Mouse (Mus musculus) embryo, embryonic 11 days (tissue): Measurements from ENCODE around the gene Gm10320.
A peak's percentile ranks its signal among the peaks of the same experiment; 100 is the strongest.

ENCODE experiments used
- DNase-seq: peaks from one replicate; pipeline ENCODE4 v3.0.0-alpha.2; 2015

The Gm10320 gene

DNA sequence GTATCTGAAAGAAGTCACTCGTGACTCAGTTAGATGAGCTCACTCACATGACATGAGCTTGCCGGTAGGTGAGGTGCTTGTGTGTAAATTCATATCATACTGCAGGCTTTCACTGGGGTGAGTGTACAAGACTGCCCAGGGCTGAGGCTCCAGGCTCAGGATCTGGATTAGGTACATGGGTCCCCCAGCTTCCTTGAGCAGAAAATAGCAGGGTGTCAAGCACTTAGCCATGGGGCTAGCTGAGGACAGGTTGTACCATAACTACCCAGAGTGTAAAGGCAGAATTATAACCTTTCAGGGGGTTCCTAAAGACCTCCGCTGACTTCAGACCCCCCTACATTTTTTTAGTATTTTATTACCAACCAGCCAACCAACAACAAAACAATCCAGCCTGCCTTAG is at the start of gene Gm10320:
Gene Gm10320 (minus strand): TSS at position 93 of the 400 bp plus-strand sequence.
- no peak for DNase-seq

GRCm38 (mm10) chr13:98541601-98542000 is 49.8 kb upstream of the Gm10320 start:
- DNase-seq = no peak

- no peak for DNase-seq
Observed at GRCm38 (mm10) chr13:98540206-98540605, 48.4 kb upstream of the Gm10320 start.

- no peak for DNase-seq
Observed at GRCm38 (mm10) chr13:98539311-98539710, 47.5 kb upstream of the Gm10320 start.

GRCm38 (mm10) chr13:98538587-98538986 is 46.8 kb upstream of the Gm10320 start:
- no peak for DNase-seq

DNA sequence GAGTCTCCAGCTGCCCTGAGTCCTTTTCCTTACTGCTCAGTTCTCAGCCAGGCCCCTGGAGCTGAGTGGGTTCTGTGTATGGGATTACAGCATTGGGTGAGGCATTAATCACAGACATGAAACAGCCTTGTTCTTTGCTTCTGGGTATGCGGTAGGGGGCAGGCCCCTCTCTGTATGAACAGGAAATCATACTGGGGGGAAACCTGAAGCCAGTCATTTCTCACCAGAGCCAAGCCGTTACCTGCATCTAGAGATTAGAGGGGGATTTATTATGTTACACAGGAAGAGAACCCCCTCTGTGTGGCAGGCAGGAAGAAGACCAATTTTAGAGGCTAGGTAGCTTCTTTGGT is 43.1 kb upstream of the Gm10320 start:
- peak; percentile 43 for DNase-seq

DNA sequence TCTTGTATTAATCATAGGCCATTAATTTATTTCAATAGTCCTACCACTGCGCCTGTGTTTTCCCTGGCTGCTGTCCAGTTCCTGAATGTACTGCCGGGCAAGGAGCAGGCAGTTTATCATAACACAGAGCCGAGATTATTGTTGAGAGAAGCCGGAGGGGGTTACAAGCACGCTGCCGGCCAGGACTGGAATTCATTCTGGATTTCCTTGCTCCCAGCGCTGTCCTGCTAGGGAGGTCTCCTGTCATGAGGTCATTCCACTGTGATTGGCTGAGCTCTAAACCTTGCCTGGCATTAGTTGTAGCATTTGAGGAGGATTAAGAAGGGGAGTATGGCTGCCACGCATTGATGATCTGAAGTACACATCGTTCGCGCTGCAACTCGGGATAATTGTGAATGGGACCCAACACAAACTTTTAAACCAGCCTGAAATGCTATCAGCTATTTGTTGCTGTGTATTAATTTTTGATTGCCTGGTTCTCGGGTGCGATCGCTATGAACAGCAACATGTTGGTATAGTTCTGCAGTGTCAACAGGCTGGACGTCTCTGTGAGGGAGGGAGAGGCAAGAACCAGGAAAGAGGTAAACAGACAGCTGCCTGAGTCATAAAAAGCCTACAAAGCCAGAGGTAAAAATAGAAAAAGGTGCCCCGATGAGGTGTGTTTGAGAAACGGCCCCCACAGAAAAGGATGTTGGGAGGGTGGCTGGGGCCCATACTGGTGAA is 42.5 kb upstream of the Gm10320 start:
- DNase-seq = peak; percentile 87

GRCm38 (mm10) chr13:98533415-98533814 is 41.6 kb upstream of the Gm10320 start:
- DNase-seq = peak; percentile 69

DNA sequence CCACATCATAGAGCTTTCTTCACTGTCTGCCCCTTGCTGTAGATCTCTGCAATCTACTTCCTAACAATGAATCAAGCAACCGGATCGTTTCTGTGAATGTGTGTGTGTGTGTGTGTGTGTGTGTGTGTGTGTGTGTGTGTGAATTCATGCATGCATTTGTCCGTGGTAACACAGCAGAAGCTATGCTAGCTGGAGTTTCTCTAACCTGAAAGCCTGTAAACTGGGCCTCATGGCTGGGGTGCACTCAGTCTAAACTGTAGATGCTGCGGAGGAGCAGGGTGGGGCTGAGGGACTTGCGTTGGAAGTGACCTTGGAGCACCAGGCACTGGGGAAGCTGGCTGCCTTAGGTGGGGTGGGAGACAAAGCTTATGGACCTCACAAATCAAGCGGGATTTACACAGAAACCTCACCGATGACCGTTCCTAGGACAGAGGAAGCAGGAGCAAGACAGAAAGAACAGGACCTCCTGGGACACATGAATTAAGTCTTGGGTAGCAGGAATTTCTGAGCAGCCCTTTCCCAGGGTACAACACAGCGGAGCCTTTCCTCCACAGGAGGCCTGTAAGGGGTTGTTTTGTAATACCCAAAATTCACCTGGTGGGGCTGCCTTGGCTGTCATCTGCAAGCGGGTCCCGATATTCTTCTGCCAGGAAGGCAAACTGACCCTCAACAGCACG is 41.0 kb upstream of the Gm10320 start:
- DNase-seq = no peak

DNA sequence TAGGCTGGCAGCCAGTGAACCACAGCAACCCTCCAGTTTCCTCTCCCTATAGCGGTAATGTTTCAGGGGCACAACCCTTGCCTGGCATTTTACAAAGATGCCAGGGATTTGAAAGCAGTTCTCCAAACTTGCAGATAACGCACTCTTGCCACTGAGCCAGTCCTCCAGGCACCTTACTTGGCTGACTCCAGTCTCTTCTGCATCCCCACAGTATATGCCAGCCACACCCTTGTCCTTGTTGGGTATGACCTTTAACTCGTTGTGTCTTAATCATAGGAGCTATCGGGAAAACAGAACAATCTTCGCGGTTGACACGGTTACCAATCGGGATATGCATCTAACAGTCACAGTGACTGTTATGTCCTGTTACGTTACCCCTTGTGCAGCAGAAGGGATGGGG is 40.2 kb upstream of the Gm10320 start:
- no peak for DNase-seq

GRCm38 (mm10) chr13:98531306-98531705 is 39.5 kb upstream of the Gm10320 start:
- no peak for DNase-seq

GRCm38 (mm10) chr13:98523719-98524316 is 32.0 kb upstream of the Gm10320 start:
- DNase-seq = no peak

DNA sequence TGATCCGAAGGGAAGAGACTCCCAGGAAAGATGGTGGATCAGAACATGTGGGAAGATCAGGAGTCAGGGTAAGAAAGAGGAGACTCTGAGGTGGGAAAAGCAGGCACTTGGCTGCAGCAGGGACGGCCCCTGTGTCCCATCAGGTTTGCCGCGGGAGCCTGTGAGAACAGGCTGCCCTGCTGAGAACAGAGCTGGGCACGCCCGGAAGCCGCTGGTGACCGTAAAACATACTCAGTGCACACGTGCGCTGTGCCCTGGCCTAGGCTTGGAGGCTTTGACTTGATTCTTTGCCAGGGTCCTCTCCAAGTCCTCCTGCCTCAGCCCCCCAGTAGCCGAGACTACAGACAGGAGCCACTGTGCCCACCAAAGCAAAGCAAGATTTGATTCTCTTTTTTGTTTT is 26.5 kb upstream of the Gm10320 start:
- peak; percentile 70 for DNase-seq

- DNase-seq = no peak
Observed at GRCm38 (mm10) chr13:98517666-98518065, 25.9 kb upstream of the Gm10320 start.

DNA sequence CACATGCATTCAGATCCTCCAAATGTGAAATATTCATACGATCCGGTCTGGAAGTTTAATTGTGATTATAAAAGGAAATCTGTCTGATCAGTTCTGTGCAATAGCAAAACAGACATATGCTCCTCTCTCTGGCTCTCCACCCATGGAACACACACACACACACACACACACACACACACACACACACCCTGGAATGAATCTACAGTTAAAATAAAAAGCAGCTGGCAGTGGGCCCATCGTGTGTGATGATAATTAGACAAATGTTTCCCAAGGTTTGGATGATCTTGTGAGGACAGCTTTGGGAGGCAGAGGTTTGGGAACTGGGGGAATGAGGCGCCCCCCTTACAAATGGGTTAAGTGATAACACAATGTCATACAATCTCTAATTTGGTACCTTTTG is 25.2 kb upstream of the Gm10320 start:
- DNase-seq = no peak

GRCm38 (mm10) chr13:98512066-98512465 is 20.3 kb upstream of the Gm10320 start:
- DNase-seq = no peak

- DNase-seq = no peak
Observed at GRCm38 (mm10) chr13:98507656-98508055, 15.9 kb upstream of the Gm10320 start.

DNA sequence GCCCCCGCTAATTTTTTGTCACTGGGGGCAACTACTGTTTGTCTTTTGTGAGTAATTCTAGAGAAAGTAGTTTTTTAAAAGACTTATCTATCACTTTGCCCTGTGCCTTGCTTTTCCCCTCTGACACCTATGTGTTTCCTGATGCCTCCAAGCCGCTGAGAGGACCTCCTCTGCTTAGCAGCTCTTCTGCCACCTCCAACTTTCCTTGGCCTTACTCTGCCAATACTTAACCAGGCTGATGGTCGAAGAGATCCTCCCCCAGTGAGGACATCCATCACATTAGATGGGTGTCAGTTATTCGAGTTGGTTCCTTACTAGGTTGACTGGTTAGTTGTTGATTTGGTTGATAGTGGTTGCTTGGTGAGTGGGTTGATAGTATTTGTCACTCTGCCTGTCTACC is 14.7 kb upstream of the Gm10320 start:
- no peak for DNase-seq

- DNase-seq = no peak
Observed at GRCm38 (mm10) chr13:98505989-98506388, 14.2 kb upstream of the Gm10320 start.

DNA sequence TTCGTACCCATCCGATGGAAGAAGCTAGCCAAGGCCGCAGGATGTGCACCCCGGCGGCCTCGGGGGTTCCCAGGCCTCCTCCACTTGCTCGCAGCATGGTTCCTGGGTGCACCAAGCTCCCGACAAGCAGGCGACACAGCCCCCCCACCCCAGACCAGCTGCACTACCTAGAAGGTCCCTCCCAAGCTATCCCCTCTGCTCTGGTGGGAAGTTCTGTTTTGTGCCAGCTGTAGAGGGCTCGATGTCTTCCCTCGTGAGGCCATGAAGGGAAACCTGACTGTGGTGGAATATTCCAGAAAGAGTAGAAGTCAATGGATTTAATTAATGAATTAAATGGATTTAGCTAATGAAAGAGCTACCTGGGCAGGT is 13.7 kb upstream of the Gm10320 start:
- DNase-seq = no peak

GRCm38 (mm10) chr13:98504661-98505488 is 13.1 kb upstream of the Gm10320 start:
- DNase-seq = peak; percentile 80

- peak; percentile 83 for DNase-seq
Observed at GRCm38 (mm10) chr13:98504181-98504660, 12.4 kb upstream of the Gm10320 start.

GRCm38 (mm10) chr13:98503601-98504000 is 11.8 kb upstream of the Gm10320 start:
- DNase-seq = peak; percentile 89
